Mouse (Mus musculus): ENCODE data around the gene Lrrc27. TPM values are rescaled to one million over a fixed set of nuclear protein-coding genes. Genes with fewer than 3 reads are reported as not detected.
A peak's percentile ranks its signal among the peaks of the same experiment; 100 is the strongest.

Lrrc27 gene
- polyA plus RNA-seq, 1 experiment from 2014 or later = 4.1 TPM

DNA sequence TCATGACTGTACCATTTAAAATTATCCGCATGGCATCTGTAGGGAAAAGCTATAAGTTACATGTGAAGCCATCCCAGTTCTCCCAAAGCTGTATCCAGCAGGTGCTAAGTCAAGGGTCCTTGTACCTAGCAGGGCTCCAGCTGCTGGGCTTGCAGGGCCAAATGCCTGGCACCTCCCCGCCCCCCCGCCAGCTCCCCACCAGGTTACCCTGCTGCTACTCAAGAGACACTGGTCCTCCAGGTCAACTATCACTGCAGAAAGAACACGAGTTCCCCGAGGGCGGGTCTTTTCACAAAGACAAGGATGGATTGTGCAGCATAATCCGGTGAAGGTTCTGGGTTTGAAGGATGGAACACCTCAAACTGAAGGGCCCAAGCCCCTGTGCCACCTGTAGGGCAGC is 25.5 kb upstream of the Lrrc27 start:
- H3K9me3 ChIP-seq (replicated peaks; ENCODE audit: control insufficient read depth, low read length) = no peaks in the 10 kb centered on the region
- peaks cover 41% of the 10 kb centered on the region for H3K27me3 ChIP-seq (ENCODE audit: control insufficient read depth, insufficient read depth, low read length)
- whole genome bisulfite sequencing = 33% methylated on average over 7 of the region's 7 CpGs
- ATAC-seq (replicated peaks; ENCODE audit: extremely low read depth, insufficient read depth, low FRiP score) = no peak
- H3K4me3 ChIP-seq (ENCODE audit: low read length) = peak overlapping the region; percentile 52
- no peak overlapping the region for H3K9ac ChIP-seq (ENCODE audit: low read length)
- H3K4me2 ChIP-seq (ENCODE audit: low read depth, low read length) = peak overlapping the region; percentile 74
- no peaks in the 10 kb centered on the region for H3K36me3 ChIP-seq (ENCODE audit: control insufficient read depth, insufficient read depth)
- 0 out of 2 replicates have a peak, but pooled peaks cover 4% of the 10 kb centered on the region for H3K4me1 ChIP-seq (ENCODE audit: control insufficient read depth, insufficient read depth, low read length)
- no peak overlapping the region for H3K27ac ChIP-seq (ENCODE audit: low read length)

DNA sequence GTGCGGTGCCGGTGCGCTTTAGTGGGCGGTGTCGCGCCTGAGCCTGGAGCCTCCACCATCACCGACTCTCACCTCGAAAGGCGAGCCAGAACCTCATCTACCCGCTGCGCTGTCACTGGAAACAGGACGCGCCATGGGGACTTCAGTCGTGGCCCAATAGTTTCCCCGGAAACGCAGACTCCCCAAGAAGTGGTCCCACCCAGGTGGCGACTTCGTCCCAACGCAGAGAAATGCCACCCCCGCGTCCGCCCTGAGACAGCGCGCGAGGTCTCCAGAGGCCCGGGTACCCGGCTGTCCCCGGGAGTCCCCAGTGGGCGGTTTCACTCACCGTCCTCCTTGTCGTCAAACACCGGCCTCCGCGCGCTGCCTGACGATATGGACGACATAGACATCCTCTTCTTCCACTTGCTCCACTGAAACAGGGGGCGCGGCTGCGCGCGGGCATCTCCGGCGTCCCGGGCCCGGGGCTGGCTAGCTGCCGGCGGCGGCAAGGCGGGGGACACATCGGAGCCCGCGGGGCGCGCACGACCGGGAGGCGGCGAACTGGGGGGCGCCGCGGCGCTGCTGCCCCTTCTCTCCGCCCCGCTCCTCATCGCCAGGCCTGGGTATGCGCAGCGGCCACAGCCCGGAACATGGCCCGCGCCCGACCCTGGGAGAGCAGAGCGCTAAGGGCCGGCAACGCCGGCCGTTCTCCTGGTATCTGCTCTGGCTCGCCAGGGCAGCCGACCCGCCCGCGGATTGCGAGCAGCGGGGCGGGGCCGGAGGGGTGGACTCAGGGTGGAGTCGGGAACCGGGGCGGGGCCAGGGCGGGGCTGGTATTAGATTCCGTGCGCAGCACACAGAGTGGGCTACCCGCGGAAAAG is 24.8 kb upstream of the Lrrc27 start:
- peaks cover 41% of the 10 kb centered on the region for H3K27me3 ChIP-seq (ENCODE audit: control insufficient read depth, insufficient read depth, low read length)
- H3K4me1 ChIP-seq (ENCODE audit: control insufficient read depth, insufficient read depth, low read length) = 0 out of 2 replicates have a peak, but pooled peaks cover 4% of the 10 kb centered on the region
- peak; percentile 97 for ATAC-seq (replicated peaks; ENCODE audit: extremely low read depth, insufficient read depth, low FRiP score)
- H3K9ac ChIP-seq (ENCODE audit: low read length) = peak overlapping the region; percentile 39
- no peaks in the 10 kb centered on the region for H3K36me3 ChIP-seq (ENCODE audit: control insufficient read depth, insufficient read depth)
- H3K4me3 ChIP-seq (ENCODE audit: low read length) = peak overlapping the region; percentile 52
- H3K9me3 ChIP-seq (replicated peaks; ENCODE audit: control insufficient read depth, low read length) = no peaks in the 10 kb centered on the region
- 2% methylated on average over 93 of the region's 94 CpGs for WGBS
- peak overlapping the region; percentile 74 for H3K4me2 ChIP-seq (ENCODE audit: low read depth, low read length)
- no peak overlapping the region for H3K27ac ChIP-seq (ENCODE audit: low read length)

GRCm38 (mm10) chr7:139188634-139189207 is 24.1 kb upstream of the Lrrc27 start:
- Histone ChIP-seq H3K4me1 (ENCODE audit: control insufficient read depth, insufficient read depth, low read length) (0 out of 2 replicates have a peak, but pooled peaks cover 4% of the 10 kb centered on the region), H3K36me3 (ENCODE audit: control insufficient read depth, insufficient read depth) (no peaks in the 10 kb centered on the region), H3K27me3 (ENCODE audit: control insufficient read depth, insufficient read depth, low read length) (peaks cover 41% of the 10 kb centered on the region), H3K4me2 (ENCODE audit: low read depth, low read length) (peak overlapping the region; percentile 74), H3K4me3 (ENCODE audit: low read length) (peak overlapping the region; percentile 52), H3K9ac (ENCODE audit: low read length) (peak overlapping the region; percentile 39; the same call in 1 of the 2 replicates), H3K9me3 (replicated peaks; ENCODE audit: control insufficient read depth, low read length) (no peaks in the 10 kb centered on the region), H3K27ac (ENCODE audit: low read length) (no peak overlapping the region)
- peak; percentile 58 for ATAC-seq (replicated peaks; ENCODE audit: extremely low read depth, insufficient read depth, low FRiP score)
- WGBS = 3% methylated on average over 23 of the region's 23 CpGs

- H3K4me2 ChIP-seq (ENCODE audit: low read depth, low read length) = no peak overlapping the region
- H3K36me3 ChIP-seq (ENCODE audit: control insufficient read depth, insufficient read depth) = no peaks in the 10 kb centered on the region
- H3K4me3 ChIP-seq (ENCODE audit: low read length) = no peak overlapping the region
- H3K4me1 ChIP-seq (ENCODE audit: control insufficient read depth, insufficient read depth, low read length) = 0 out of 2 replicates have a peak, but pooled peaks cover 4% of the 10 kb centered on the region
- ATAC-seq (replicated peaks; ENCODE audit: extremely low read depth, insufficient read depth, low FRiP score) = no peak
- H3K9me3 ChIP-seq (replicated peaks; ENCODE audit: control insufficient read depth, low read length) = no peaks in the 10 kb centered on the region
- no peak overlapping the region for H3K27ac ChIP-seq (ENCODE audit: low read length)
- H3K27me3 ChIP-seq (ENCODE audit: control insufficient read depth, insufficient read depth, low read length) = peaks cover 30% of the 10 kb centered on the region
- 87% methylated on average over 4 of the region's 4 CpGs for WGBS
- no peak overlapping the region for H3K9ac ChIP-seq (ENCODE audit: low read length)
Observed at GRCm38 (mm10) chr7:139190616-139191015, 22.2 kb upstream of the Lrrc27 start.

GRCm38 (mm10) chr7:139191619-139192018 is 21.2 kb upstream of the Lrrc27 start:
- no peak for ATAC-seq (replicated peaks; ENCODE audit: extremely low read depth, insufficient read depth, low FRiP score)
- Histone ChIP-seq H3K27me3 (ENCODE audit: control insufficient read depth, insufficient read depth, low read length) (peaks cover 21% of the 10 kb centered on the region), H3K4me1 (ENCODE audit: control insufficient read depth, insufficient read depth, low read length) (0 out of 2 replicates have a peak, but pooled peaks cover 4% of the 10 kb centered on the region), H3K9me3 (replicated peaks; ENCODE audit: control insufficient read depth, low read length) (no peaks in the 10 kb centered on the region), H3K4me3 (ENCODE audit: low read length) (no peak overlapping the region), H3K4me2 (ENCODE audit: low read depth, low read length) (no peak overlapping the region), H3K9ac (ENCODE audit: low read length) (no peak overlapping the region), H3K36me3 (ENCODE audit: control insufficient read depth, insufficient read depth) (no peaks in the 10 kb centered on the region), H3K27ac (ENCODE audit: low read length) (no peak overlapping the region)
- 73% methylated on average over 6 of the region's 6 CpGs for WGBS

DNA sequence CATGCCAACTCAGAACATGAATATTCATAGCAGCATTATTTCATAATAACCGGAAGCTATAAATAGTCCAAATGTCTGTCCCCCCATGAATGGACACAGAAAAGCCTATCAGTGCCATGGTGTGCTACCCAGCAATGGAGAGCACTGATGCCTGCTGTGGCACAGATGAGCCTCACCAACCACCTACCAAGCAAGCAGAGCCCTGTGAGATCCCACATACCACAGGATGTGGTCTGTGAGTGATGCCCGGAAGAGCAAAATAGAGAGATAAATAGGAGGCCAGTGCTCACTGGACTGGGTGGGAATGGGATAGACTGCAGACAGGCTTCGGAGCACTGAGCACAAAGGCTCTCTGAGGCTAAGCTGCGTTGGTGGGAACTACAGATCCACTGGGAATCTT is 15.8 kb upstream of the Lrrc27 start:
- WGBS = 74% methylated on average over 4 of the region's 4 CpGs
- H3K4me2 ChIP-seq (ENCODE audit: low read depth, low read length) = no peak overlapping the region
- H3K4me1 ChIP-seq (ENCODE audit: control insufficient read depth, insufficient read depth, low read length) = no peaks in the 10 kb centered on the region
- no peaks in the 10 kb centered on the region for H3K36me3 ChIP-seq (ENCODE audit: control insufficient read depth, insufficient read depth)
- H3K27me3 ChIP-seq (ENCODE audit: control insufficient read depth, insufficient read depth, low read length) = peaks cover 8% of the 10 kb centered on the region; the same call in 1 of the 2 replicates
- H3K4me3 ChIP-seq (ENCODE audit: low read length) = no peak overlapping the region
- no peak for ATAC-seq (replicated peaks; ENCODE audit: extremely low read depth, insufficient read depth, low FRiP score)
- H3K9ac ChIP-seq (ENCODE audit: low read length) = no peak overlapping the region
- H3K27ac ChIP-seq (ENCODE audit: low read length) = no peak overlapping the region
- no peaks in the 10 kb centered on the region for H3K9me3 ChIP-seq (replicated peaks; ENCODE audit: control insufficient read depth, low read length)

DNA sequence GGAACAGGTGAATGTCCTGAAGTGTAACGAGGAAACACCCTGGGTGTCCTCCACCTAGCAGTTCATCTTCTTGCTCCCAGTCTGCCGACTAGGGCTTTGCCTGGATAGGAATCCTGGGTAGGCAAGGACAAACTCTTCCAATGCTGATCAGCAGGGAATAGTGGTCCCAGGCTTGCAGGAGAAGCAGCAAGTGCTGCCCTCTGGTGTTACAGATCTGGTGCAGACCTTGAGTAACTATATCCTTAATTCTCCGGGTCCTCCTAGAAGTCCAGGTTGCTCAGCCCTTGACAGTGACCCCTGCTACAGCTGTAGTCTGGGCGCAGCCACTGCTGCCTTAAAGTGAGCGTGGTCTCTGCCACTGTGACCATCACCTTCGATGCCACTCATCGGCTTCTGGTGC is 12.7 kb upstream of the Lrrc27 start:
- 27% methylated on average over 7 of the region's 7 CpGs for WGBS
- H3K27ac ChIP-seq (ENCODE audit: low read length) = no peak overlapping the region
- 0 out of 2 replicates have a peak, but pooled peaks have one; percentile 37 for ATAC-seq (replicated peaks; ENCODE audit: extremely low read depth, insufficient read depth, low FRiP score)
- no peaks in the 10 kb centered on the region for H3K9me3 ChIP-seq (replicated peaks; ENCODE audit: control insufficient read depth, low read length)
- no peaks in the 10 kb centered on the region for H3K36me3 ChIP-seq (ENCODE audit: control insufficient read depth, insufficient read depth)
- H3K4me3 ChIP-seq (ENCODE audit: low read length) = no peak overlapping the region
- H3K4me1 ChIP-seq (ENCODE audit: control insufficient read depth, insufficient read depth, low read length) = no peaks in the 10 kb centered on the region
- no peak overlapping the region for H3K4me2 ChIP-seq (ENCODE audit: low read depth, low read length)
- H3K9ac ChIP-seq (ENCODE audit: low read length) = no peak overlapping the region
- H3K27me3 ChIP-seq (ENCODE audit: control insufficient read depth, insufficient read depth, low read length) = peaks cover 11% of the 10 kb centered on the region; the same call in 1 of the 2 replicates

DNA sequence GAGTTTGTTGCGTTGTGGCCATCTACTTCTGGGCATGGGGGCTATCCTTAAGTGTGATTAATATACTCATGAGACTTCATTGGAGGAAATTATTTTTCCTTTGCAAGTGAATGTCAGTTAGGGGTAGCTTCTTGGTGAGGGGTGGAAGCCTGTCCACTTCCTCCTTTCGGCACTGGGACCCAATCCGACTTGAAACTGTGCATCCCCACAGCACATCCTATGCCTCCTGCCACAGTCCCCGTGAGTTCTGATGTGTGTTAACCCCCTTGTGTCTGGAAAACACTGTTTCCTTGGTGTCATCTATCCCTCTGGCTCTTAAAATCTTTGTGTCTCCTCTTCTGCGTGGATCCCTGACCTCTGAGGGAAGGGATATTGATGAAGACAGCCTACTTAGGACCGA is 11.6 kb upstream of the Lrrc27 start:
- no peaks in the 10 kb centered on the region for H3K36me3 ChIP-seq (ENCODE audit: control insufficient read depth, insufficient read depth)
- no peak overlapping the region for H3K4me2 ChIP-seq (ENCODE audit: low read depth, low read length)
- WGBS = 42% methylated on average over 6 of the region's 6 CpGs
- H3K27ac ChIP-seq (ENCODE audit: low read length) = no peak overlapping the region
- H3K4me1 ChIP-seq (ENCODE audit: control insufficient read depth, insufficient read depth, low read length) = no peaks in the 10 kb centered on the region
- no peak overlapping the region for H3K9ac ChIP-seq (ENCODE audit: low read length)
- H3K9me3 ChIP-seq (replicated peaks; ENCODE audit: control insufficient read depth, low read length) = no peaks in the 10 kb centered on the region
- H3K4me3 ChIP-seq (ENCODE audit: low read length) = no peak overlapping the region
- H3K27me3 ChIP-seq (ENCODE audit: control insufficient read depth, insufficient read depth, low read length) = peaks cover 11% of the 10 kb centered on the region; the same call in 1 of the 2 replicates
- ATAC-seq (replicated peaks; ENCODE audit: extremely low read depth, insufficient read depth, low FRiP score) = no peak

All from heart, embryonic 16.5 days (tissue).